Mouse (Mus musculus) central nervous system, embryonic 18 days (tissue): ENCODE results near the gene Hist2h2bb. TPM values are rescaled to one million over a fixed set of nuclear protein-coding genes. Genes with fewer than 3 reads are reported as not detected.

Experiments used
- polyA plus RNA-seq: library from polyadenylated mRNA; depleted of rRNA; stranded (reverse); fragments of >200 nt; gene quantifications from 2 replicates; pipeline ENCODE4 v1.2.3, GENCODE M21; 2012; rRNA removed

Gene Hist2h2bb
- 1.4 and 2.7 TPM in 2 replicates for polyA plus RNA-seq

DNA sequence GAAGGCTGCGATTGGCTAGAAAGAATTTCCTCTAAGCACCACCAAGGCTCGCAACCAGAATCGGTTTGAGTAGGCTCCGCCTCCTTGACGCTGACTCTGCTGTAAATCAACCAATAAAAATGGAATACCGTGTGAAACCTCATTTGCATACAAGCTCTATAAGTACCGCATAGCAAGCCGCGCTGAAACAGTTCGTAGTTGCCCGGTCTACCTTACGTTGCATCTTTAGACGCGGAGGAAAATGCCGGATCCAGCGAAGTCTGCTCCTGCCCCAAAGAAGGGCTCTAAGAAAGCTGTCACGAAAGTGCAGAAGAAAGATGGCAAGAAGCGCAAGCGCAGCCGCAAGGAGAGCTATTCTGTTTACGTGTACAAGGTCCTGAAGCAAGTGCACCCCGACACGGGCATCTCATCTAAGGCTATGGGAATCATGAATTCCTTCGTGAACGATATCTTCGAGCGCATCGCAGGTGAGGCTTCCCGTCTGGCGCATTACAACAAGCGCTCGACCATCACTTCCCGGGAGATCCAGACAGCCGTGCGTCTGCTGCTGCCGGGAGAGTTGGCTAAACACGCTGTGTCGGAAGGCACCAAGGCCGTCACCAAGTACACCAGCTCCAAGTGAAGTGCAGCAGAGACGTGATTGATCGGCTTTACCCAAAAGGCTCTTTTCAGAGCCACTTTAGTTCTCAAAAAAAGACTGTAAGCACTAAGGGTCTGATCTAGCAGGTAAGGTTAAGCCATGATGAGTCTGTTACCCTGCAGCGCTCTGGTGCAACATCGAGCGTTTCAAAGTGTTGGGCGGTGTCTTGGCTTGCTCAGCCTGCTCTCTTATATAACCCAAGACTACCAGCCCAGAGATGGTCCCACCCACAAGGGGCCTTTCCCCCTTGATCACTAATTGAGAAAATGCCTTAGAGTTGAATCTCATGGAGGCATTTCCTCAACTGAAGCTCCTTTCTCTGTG is at the start of gene Hist2h2bb:
Hist2h2bb (plus strand) TSS at position 242 of the 964 bp plus-strand sequence.

GRCm38 (mm10) chr3:96220765-96221639 is 48.5 kb upstream of the Hist2h2bb start, which contains the start of the genes Hist2h2ac and Hist2h2be:
Hist2h2ac (minus strand) TSS chr3:96220880.
Hist2h2be (plus strand) TSS chr3:96221119.

DNA sequence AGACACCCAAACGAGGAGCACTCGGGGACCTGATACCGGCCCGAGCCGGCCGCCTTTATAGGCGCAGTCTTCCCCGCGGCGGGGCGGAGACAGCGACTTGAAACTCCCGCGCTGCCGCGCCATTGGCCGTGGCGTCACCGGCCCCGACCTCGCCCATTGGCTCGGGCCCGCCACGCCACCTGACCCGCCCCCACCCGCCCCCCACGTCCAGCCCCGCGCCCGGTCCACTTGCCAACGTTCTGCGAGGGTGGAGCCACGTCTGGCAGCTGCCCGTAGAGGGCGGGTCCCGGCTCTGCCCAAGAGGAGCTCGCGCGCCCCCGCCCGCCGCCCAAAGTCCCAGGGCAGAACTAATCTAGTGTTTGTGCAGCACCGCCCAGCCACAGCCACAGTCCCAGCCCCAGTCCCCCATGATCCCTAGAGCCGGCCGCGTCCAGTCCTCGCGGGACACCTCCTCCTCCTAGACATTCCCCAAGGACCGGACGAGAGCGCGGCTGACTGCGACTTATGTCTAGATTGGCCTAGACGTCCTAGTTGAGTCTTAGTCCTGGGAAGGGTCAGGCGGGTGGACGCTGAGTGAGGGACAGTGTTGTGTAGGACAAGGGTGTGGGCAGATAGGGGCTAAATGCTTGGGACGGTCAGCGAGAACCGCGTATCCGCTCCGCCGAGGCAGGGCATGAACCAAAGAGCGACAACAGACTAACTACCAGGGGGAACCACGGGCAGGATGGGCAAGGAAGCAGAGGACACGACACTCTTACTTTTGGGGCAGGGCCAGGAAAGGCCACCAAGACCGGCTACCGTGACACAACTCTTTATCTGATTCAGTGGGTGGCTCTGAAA is 30.4 kb upstream of the Hist2h2bb start, which contains the start of gene Hist2h3c2:
Hist2h3c2 (minus strand) TSS at position 174 of the 840 bp plus-strand sequence.

DNA sequence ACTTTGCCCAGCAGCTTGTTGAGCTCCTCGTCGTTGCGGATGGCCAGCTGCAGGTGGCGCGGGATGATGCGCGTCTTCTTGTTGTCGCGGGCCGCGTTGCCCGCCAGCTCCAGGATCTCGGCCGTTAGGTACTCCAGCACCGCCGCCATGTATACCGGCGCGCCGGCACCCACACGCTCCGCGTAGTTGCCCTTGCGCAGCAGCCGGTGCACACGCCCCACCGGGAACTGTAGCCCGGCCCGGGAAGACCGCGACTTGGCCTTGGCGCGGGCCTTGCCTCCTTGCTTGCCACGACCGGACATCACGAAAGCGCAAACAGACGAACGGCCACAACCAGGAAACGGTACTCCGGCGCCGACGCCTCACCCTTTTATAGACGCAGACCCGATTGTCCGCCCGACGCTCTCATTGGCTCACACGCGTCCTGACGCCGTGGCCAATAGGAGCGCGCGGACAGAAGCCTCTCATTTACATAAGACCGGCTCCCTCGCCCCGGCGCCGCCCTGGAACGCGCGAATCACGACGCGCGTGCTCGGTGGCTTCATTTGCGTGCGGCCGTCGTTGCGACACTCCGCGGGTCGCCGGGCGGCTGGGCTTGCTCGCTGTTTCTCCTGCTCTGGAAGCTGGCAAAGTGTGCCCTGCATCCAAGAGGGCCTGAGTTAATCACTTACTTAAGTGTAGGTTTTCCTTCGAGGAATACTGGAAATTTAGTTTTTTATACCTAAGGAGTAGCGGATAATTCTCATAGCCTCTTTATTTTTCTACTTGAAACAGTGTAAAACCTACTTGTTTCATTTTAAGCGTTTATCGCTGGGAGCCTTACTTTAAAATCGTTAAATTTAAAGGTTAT is 29.4 kb upstream of the Hist2h2bb start, which contains the start of gene Hist2h2aa2:
Hist2h2aa2 (minus strand) TSS at position 328 of the 850 bp plus-strand sequence.

DNA sequence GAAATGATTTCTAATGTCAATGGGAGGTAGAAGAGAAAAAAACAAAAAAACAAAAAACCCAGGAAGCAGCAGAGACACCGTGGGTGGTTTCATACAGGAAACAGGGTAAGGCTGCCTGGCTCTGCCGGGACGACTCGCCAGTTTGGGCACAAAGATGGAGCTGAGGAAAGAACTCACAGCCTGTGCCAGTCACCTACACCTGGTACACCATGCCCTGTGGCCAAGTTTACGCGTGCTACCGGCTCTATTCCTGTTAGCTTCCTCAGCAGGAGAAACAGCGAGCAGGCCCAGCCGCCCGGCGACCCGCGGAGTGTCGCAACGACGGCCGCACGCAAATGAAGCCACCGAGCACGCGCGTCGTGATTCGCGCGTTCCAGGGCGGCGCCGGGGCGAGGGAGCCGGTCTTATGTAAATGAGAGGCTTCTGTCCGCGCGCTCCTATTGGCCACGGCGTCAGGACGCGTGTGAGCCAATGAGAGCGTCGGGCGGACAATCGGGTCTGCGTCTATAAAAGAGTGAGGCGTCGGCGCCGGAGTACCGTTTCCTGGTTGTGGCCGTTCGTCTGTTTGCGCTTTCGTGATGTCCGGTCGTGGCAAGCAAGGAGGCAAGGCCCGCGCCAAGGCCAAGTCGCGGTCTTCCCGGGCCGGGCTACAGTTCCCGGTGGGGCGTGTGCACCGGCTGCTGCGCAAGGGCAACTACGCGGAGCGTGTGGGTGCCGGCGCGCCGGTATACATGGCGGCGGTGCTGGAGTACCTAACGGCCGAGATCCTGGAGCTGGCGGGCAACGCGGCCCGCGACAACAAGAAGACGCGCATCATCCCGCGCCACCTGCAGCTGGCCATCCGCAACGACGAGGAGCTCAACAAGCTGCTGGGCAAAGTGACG is 24.3 kb upstream of the Hist2h2bb start, which contains the start of gene Hist2h2aa1:
Hist2h2aa1 (plus strand) TSS at position 495 of the 884 bp plus-strand sequence.

DNA sequence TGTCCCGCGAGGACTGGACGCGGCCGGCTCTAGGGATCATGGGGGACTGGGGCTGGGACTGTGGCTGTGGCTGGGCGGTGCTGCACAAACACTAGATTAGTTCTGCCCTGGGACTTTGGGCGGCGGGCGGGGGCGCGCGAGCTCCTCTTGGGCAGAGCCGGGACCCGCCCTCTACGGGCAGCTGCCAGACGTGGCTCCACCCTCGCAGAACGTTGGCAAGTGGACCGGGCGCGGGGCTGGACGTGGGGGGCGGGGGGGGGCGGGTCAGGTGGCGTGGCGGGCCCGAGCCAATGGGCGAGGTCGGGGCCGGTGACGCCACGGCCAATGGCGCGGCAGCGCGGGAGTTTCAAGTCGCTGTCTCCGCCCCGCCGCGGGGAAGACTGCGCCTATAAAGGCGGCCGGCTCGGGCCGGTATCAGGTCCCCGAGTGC is 23.1 kb upstream of the Hist2h2bb start, which contains the start of gene Hist2h3c1:
Hist2h3c1 (plus strand) TSS at position 259 of the 430 bp plus-strand sequence.

DNA sequence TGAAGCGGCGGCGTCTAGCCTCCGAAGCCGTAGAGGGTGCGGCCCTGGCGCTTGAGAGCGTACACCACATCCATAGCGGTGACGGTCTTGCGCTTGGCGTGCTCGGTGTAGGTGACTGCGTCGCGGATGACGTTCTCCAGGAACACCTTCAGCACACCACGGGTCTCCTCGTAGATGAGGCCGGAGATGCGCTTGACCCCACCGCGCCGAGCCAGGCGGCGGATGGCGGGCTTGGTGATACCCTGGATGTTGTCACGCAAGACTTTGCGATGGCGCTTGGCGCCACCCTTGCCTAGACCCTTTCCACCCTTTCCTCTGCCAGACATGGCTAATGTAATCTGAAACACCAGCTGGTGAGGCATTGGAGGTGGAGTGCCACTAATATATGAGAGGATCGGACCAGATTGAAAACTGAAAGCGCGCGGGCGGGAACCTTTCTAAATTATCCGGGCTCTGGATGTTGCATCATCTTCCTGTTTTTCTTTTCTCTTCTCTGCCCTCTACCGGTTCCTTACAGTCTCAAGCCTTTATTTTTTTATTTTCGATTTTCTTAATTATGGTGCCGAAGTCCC is 6.5 kb upstream of the Hist2h2bb start, which contains the start of gene Hist2h4:
Hist2h4 (minus strand) TSS at position 333 of the 572 bp plus-strand sequence.

GRCm38 (mm10) chr3:96268051-96268775 is 1.3 kb upstream of the Hist2h2bb start, which contains the start of gene Hist2h3b:
Hist2h3b (plus strand) TSS chr3:96268654.

GRCm38 (mm10) chr3:96293787-96294186 is 24.2 kb downstream of the Hist2h2bb start, which contains the start of gene Fcgr1:
Fcgr1 (minus strand) TSS chr3:96293969.

Other genes starting within 250 kb of the Hist2h2bb start
- gene Vps45, start 211.3 kb upstream of the Hist2h2bb start, polyA plus RNA-seq, result 31.4 and 35.0 TPM in 2 replicates
- 6.4 and 6.8 TPM in 2 replicates for gene Otud7b, start 165.2 kb upstream of the Hist2h2bb start, polyA plus RNA-seq
- gene Mtmr11, start 107.7 kb upstream of the Hist2h2bb start, polyA plus RNA-seq, result 13.6 and 16.5 TPM in 2 replicates
- 79.1 and 89.4 TPM in 2 replicates for gene Sf3b4, start 97.4 kb upstream of the Hist2h2bb start, polyA plus RNA-seq
- 154 and 157 TPM in 2 replicates for gene Sv2a, start 88.6 kb upstream of the Hist2h2bb start, polyA plus RNA-seq
- gene Bola1, start 50.0 kb upstream of the Hist2h2bb start, polyA plus RNA-seq, result 39.6 and 42.5 TPM in 2 replicates
- 0.43 and 2.0 TPM in 2 replicates for gene Hist2h2ab, start 49.9 kb upstream of the Hist2h2bb start, polyA plus RNA-seq
- gene Hist2h2ac, start 48.9 kb upstream of the Hist2h2bb start, polyA plus RNA-seq, result 3.9 and 4.2 TPM in 2 replicates
- 9.9 and 10.2 TPM in 2 replicates for gene Hist2h2be, start 48.6 kb upstream of the Hist2h2bb start, polyA plus RNA-seq
- 10.2 and 11.0 TPM in 2 replicates for gene Hist2h3c2, start 30.6 kb upstream of the Hist2h2bb start, polyA plus RNA-seq
- gene Hist2h2aa2, start 29.5 kb upstream of the Hist2h2bb start, polyA plus RNA-seq, result 3.9 TPM in 1 of 2 replicates, not detected in the other
- gene Hist2h2aa1, start 24.3 kb upstream of the Hist2h2bb start, polyA plus RNA-seq, result 53.4 and 60.9 TPM in 2 replicates
- not detected in 2 replicates for gene Hist2h3c1, start 23.1 kb upstream of the Hist2h2bb start, polyA plus RNA-seq
- 2.1 and 2.4 TPM in 2 replicates for gene Hist2h4, start 6.4 kb upstream of the Hist2h2bb start, polyA plus RNA-seq
- 15.6 and 19.5 TPM in 2 replicates for gene Hist2h3b, start 1.1 kb upstream of the Hist2h2bb start, polyA plus RNA-seq
- 0.96 and 1.2 TPM in 2 replicates for gene Fcgr1, start 24.2 kb downstream of the Hist2h2bb start, polyA plus RNA-seq
- gene BC107364, start 182.6 kb downstream of the Hist2h2bb start, polyA plus RNA-seq, result 0.07 TPM in 1 of 2 replicates, not detected in the other